Comparison of ENCODE assay signal across 1 mouse cellular context in the genomic region with DNA sequence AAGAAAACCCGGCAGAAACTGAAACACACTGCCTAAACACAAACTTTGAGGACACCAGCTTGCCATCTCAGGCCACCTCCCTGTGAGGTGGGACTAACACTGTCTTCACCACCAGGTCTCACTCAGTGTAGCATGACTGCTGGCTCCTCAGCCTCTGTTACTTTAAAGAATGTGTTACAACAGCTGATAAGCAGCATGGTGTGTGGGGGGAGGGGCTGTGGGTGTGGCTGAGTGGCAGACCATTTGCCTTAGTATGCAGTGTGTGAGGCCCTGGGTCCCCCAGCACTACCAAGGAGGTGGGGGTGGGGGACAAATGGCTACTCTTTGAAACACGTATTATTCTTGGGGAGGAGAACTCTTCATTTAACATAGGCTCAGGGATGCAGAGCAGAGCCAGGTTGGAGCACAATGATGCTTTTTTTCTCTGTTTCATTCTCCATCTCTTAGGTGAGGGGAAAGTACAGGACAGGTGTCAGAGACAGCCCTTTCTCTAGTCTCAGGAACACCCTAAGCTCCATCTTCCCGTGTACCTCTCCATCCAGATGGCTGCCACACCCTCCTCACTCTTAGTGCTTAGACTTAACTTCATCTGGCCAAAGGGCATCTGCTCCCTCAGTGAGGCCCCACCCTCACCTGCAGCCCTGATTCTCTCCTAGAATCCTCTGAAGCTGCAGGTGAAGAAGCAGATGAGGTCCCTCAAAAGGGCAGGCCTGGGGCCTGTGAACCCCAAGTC.
TF ChIP-seq lines count a peak whose summit lies in the region.

No protein-coding gene starts in this region.

TF ChIP-seq in MEL, 35 proteins besides CTCF, POLR2A, EP300 and RAD21:
- no peak for TF ChIP-seq RCOR1 (IDR thresholded peaks at IDR 0.05; ENCODE audit: low read depth, low read length)
- TF ChIP-seq TCF12 (IDR thresholded peaks at IDR 0.05; ENCODE audit: low read depth, low read length), result no peak
- no peak for TF ChIP-seq BHLHE40 (IDR thresholded peaks at IDR 0.05; ENCODE audit: borderline replicate concordance, low read depth, low read length)
- TF ChIP-seq GABPA (IDR thresholded peaks at IDR 0.05; ENCODE audit: low read depth, low read length), result no peak
- no peak for TF ChIP-seq ELF1 (IDR thresholded peaks at IDR 0.05; ENCODE audit: low read depth, low read length)
- TF ChIP-seq KAT2A (conservative IDR thresholded peaks at IDR 0.05; ENCODE audit: low read depth, low read length), result no peak
- no peak for TF ChIP-seq ZNF384 (IDR thresholded peaks at IDR 0.05; ENCODE audit: low read depth, low read length)
- TF ChIP-seq POLR2AphosphoS5 (IDR thresholded peaks at IDR 0.05; ENCODE audit: borderline replicate concordance, low read depth, low read length), result no peak
- TF ChIP-seq USF1 (IDR thresholded peaks at IDR 0.05; ENCODE audit: low read depth, low read length), result no peak
- TF ChIP-seq ETS1 (IDR thresholded peaks at IDR 0.05; ENCODE audit: low read depth, low read length), result peak; percentile 27; the same call in 1 of the 2 replicates
- TF ChIP-seq ZKSCAN1 (IDR thresholded peaks at IDR 0.05; ENCODE audit: low read depth, low read length), result no peak
- no peak for TF ChIP-seq SMC3 (IDR thresholded peaks at IDR 0.05; ENCODE audit: low read depth, low read length)
- TF ChIP-seq GATA1 (IDR thresholded peaks at IDR 0.05; ENCODE audit: low read depth, low read length), result 0 out of 2 replicates have a peak, but pooled peaks have one; percentile 42
- no peak for TF ChIP-seq TBP (IDR thresholded peaks at IDR 0.05; ENCODE audit: low read depth, low read length)
- TF ChIP-seq MYC (IDR thresholded peaks at IDR 0.05; ENCODE audit: low read depth, low read length), result no peak
- TF ChIP-seq MAX (IDR thresholded peaks at IDR 0.05; ENCODE audit: low read length), result peak; percentile 28; the same call in 1 of the 2 replicates
- TF ChIP-seq MEF2A (IDR thresholded peaks at IDR 0.05; ENCODE audit: extremely low read depth, insufficient replicate concordance, low read depth, low read length, poor library complexity, severe bottlenecking), result no peak
- TF ChIP-seq CHD1 (IDR thresholded peaks at IDR 0.05; ENCODE audit: low read depth, low read length), result no peak
- no peak for TF ChIP-seq USF2 (IDR thresholded peaks at IDR 0.05; ENCODE audit: borderline replicate concordance in 1 of 2, insufficient read depth in 1 of 2, low read depth in 1 of 2, low read length in 2 of 2)
- peak; percentile 53; the same call in 1 of the 2 replicates for TF ChIP-seq MXI1 (IDR thresholded peaks at IDR 0.05; ENCODE audit: low read depth, low read length)
- TF ChIP-seq NRF1 (IDR thresholded peaks at IDR 0.05; ENCODE audit: insufficient read depth, low read depth, low read length, poor library complexity, severe bottlenecking), result no peak
- TF ChIP-seq ZC3H11A (IDR thresholded peaks at IDR 0.05; ENCODE audit: low read depth, low read length), result no peak
- TF ChIP-seq MAZ (IDR thresholded peaks at IDR 0.05; ENCODE audit: low read depth, low read length), result no peak
- no peak for TF ChIP-seq NELFE (IDR thresholded peaks at IDR 0.05; ENCODE audit: low read depth, low read length)
- TF ChIP-seq JUND (IDR thresholded peaks at IDR 0.05; ENCODE audit: low read depth, low read length), result no peak
- TF ChIP-seq E2F4 (IDR thresholded peaks at IDR 0.05; ENCODE audit: borderline replicate concordance, low read depth, low read length), result no peak
- TF ChIP-seq HCFC1 (IDR thresholded peaks at IDR 0.05; ENCODE audit: low read depth, low read length), result no peak
- TF ChIP-seq MYB (IDR thresholded peaks at IDR 0.05; ENCODE audit: low read depth, low read length), result no peak
- TF ChIP-seq SIN3A (IDR thresholded peaks at IDR 0.05; ENCODE audit: low read length), result peak; percentile 66; the same call in 1 of the 2 replicates
- TF ChIP-seq UBTF (IDR thresholded peaks at IDR 0.05; ENCODE audit: borderline replicate concordance, insufficient read depth, low read depth, low read length), result no peak
- no peak for TF ChIP-seq TAL1 (IDR thresholded peaks at IDR 0.05; ENCODE audit: low read length)
- TF ChIP-seq CHD2 (IDR thresholded peaks at IDR 0.05; ENCODE audit: low read length), result no peak
- TF ChIP-seq MAFK (IDR thresholded peaks at IDR 0.05; ENCODE audit: borderline replicate concordance, low read depth, low read length), result no peak
- TF ChIP-seq POLR2AphosphoS2 (IDR thresholded peaks at IDR 0.05; ENCODE audit: low read length), result no peak
- TF ChIP-seq ZMIZ1 (IDR thresholded peaks at IDR 0.05; ENCODE audit: low read depth, low read length), result no peak
